In the genomic region with DNA sequence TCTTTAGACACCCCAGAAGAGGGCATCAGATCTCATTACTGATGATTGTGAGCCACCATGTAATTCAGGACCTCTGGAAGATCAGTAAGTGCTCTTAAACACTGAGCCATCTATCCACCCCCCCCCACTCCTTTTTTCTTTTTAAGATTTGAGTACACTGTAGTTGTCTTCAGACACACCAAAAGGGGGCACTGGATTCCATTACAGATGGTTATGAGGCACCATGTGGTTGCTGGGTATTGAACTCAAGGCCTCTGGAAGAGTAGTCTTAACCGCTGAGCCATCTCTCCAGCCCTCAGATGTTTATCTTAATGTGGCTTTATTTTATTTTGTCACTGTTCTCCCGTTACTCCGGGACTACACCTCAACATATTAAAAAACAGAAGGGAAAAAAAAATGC, we compare ENCODE assay signal across 9 mouse cellular contexts. TPM values are rescaled to one million over a fixed set of nuclear protein-coding genes. Genes with fewer than 3 reads are reported as not detected.
DNase-seq lines count a peak whose midpoint lies in the region; ATAC-seq and TF ChIP-seq lines count a peak whose summit lies in the region.
"Had no signal": no experiment of that assay in that cellular context is flagged by ENCODE, and none has a peak within 500 bp of the region (broad histone marks: within the 10 kb centered on the region; RNA-seq: fewer than 3 reads in every experiment).

No protein-coding gene starts in this region.

- no peak for TF ChIP-seq EP300 in liver, embryonic 14.5 days (IDR thresholded peaks at IDR 0.05; ENCODE audit: low read depth)

- TF ChIP-seq CTCF in liver, embryonic 14.5 days (IDR thresholded peaks at IDR 0.05; ENCODE audit: low read depth) = no peak

- peak overlapping the region; percentile 65 for H3K4me3 ChIP-seq in liver, embryonic 14.5 days (ENCODE audit: insufficient read depth in 1 of 2, low read depth in 2 of 2, low read length in 2 of 2)

- H3K27me3 ChIP-seq in liver, embryonic 14.5 days (ENCODE audit: control insufficient read depth, insufficient read depth, low read length) = no peaks in the 10 kb centered on the region

- H3K9me3 ChIP-seq in liver, embryonic 14.5 days (ENCODE audit: control insufficient read depth, low read length) = no peaks in the 10 kb centered on the region

- H3K4me1 ChIP-seq in liver, embryonic 14.5 days (replicated peaks; ENCODE audit: control insufficient read depth in 2 of 2, insufficient read depth in 2 of 2, low read length in 1 of 2) = peaks cover 20 to 22% of the 10 kb centered on the region in 2 experiments

- peaks cover 9% of the 10 kb centered on the region for H3K36me3 ChIP-seq in liver, embryonic 14.5 days (replicated peaks; ENCODE audit: control insufficient read depth, insufficient read depth, low read depth)

- 25% methylated on average over 3 of the region's 3 CpGs for WGBS in liver, embryonic 14.5 days (ENCODE audit: insufficient replicate concordance)

- H3K4me2 ChIP-seq in liver, embryonic 14.5 days (ENCODE audit: low read depth) = peak overlapping the region; percentile 94

- DNase-seq in cerebellum, adult 9-11 months = peak; percentile 54
- no peak for DNase-seq in cerebellum, postnatal 36 days
- DNase-seq in thymus, postnatal 0 days (ENCODE audit: low spot score) = peak; percentile 40
- no peak for DNase-seq in thymus, postnatal 36 days
- no peak for DNase-seq in liver, embryonic 14.5 days (ENCODE audit: low read depth in 3 of 3, low spot score in 3 of 3)
- DNase-seq in MN1 (ENCODE audit: low spot score) = no peak
- DNase-seq in spleen, adult 18-20 months = no peak
- no peak for DNase-seq in left cerebral cortex, adult 9 months (ENCODE audit: low spot score in 2 of 2)

- H3K27ac ChIP-seq in liver, embryonic 14.5 days = peak overlapping the region; percentile 86

- H3K9ac ChIP-seq in liver, embryonic 14.5 days (replicated peaks) = peak overlapping the region; percentile 84

- ATAC-seq in liver, embryonic 14.5 days (ENCODE audit: insufficient read depth) = no peak

RNA-seq across cellular contexts. Expression of a gene that starts 1.0 kb away (rescaled TPM):
- 140 and 151 TPM in 2 replicates for polyA plus RNA-seq in thymus, postnatal 0 days (2015; fragmentation: Nextera tagmentation; extraction: Ambion mirVana)
- 18.3 and 59.7 TPM in 2 replicates for polyA plus RNA-seq in liver, embryonic 14.5 days (2012; rRNA removed)
- polyA plus RNA-seq in liver, embryonic 14.5 days (2014; fragmentation: Nextera tagmentation; extraction: Ambion mirVana) = 50.7 and 54.6 TPM in 2 replicates

RNA-seq across cellular contexts. Expression of a gene that starts 25.2 kb away (rescaled TPM):
- 164 and 172 TPM in 2 replicates for polyA plus RNA-seq in thymus, postnatal 0 days (2015; fragmentation: Nextera tagmentation; extraction: Ambion mirVana)
- polyA plus RNA-seq in liver, embryonic 14.5 days (2012; rRNA removed) = 28.7 and 49.0 TPM in 2 replicates
- 69.2 and 76.4 TPM in 2 replicates for polyA plus RNA-seq in liver, embryonic 14.5 days (2014; fragmentation: Nextera tagmentation; extraction: Ambion mirVana)

RNA-seq across cellular contexts. Expression of a gene that starts 29.4 kb away (rescaled TPM):
- polyA plus RNA-seq in thymus, postnatal 0 days (2015; fragmentation: Nextera tagmentation; extraction: Ambion mirVana) = 4.9 and 5.6 TPM in 2 replicates
- 0.15 and 0.18 TPM in 2 replicates for polyA plus RNA-seq in liver, embryonic 14.5 days (2012; rRNA removed)
- 0.11 and 0.37 TPM in 2 replicates for polyA plus RNA-seq in liver, embryonic 14.5 days (2014; fragmentation: Nextera tagmentation; extraction: Ambion mirVana)

RNA-seq across cellular contexts. Expression of a gene that starts 52.6 kb away (rescaled TPM):
- polyA plus RNA-seq in thymus, postnatal 0 days (2015; fragmentation: Nextera tagmentation; extraction: Ambion mirVana) = 0.44 and 0.67 TPM in 2 replicates
- not detected in 2 replicates for polyA plus RNA-seq in liver, embryonic 14.5 days (2012; rRNA removed)
- 0.24 TPM in 1 of 2 replicates, not detected in the other for polyA plus RNA-seq in liver, embryonic 14.5 days (2014; fragmentation: Nextera tagmentation; extraction: Ambion mirVana)
- polyA plus RNA-seq: large intestine, adult 2 months had no signal

RNA-seq across cellular contexts. Expression of a gene that starts 53.2 kb away (rescaled TPM):
- not detected in 2 replicates for polyA plus RNA-seq in thymus, postnatal 0 days (2015; fragmentation: Nextera tagmentation; extraction: Ambion mirVana)
- not detected in 2 replicates for polyA plus RNA-seq in liver, embryonic 14.5 days (2012; rRNA removed)
- not detected in 2 replicates for polyA plus RNA-seq in liver, embryonic 14.5 days (2014; fragmentation: Nextera tagmentation; extraction: Ambion mirVana)
- polyA plus RNA-seq: large intestine, adult 2 months had no signal

Comparison
In these comparisons a context has a peak if more than half of its experiments do, and no peak if none do; other contexts are left out.
1. DNase-seq: peak in cerebellum, adult 9-11 months (single experiment) and thymus, postnatal 0 days (single experiment); none in cerebellum, postnatal 36 days (0 of 2), thymus, postnatal 36 days (0 of 2), liver, embryonic 14.5 days (0 of 3), MN1 (single experiment), spleen, adult 18-20 months (0 of 2) and left cerebral cortex, adult 9 months (0 of 2).